Mouse (Mus musculus): ENCODE data around the gene Cacna1a. TPM values are rescaled to one million over a fixed set of nuclear protein-coding genes. Genes with fewer than 3 reads are reported as not detected.
A peak's percentile ranks its signal among the peaks of the same experiment; 100 is the strongest.

Cacna1a gene
- polyA plus RNA-seq, 1 experiment from 2014 or later: 3.3 TPM

GRCm38 (mm10) chr8:84687003-84687704 is 298.9 kb downstream of the Cacna1a start:
- Histone ChIP-seq H3K4me2 (replicated peaks) (peak overlapping the region; percentile 81), H3K36me3 (peaks cover 3% of the 10 kb centered on the region; the same call in 1 of the 2 replicates), H3K27me3 (replicated peaks) (no peaks in the 10 kb centered on the region), H3K4me3 (replicated peaks) (peak overlapping the region; percentile 100), H3K27ac (peak overlapping the region; percentile 92), H3K9ac (peak overlapping the region; percentile 100), H3K4me1 (replicated peaks) (peaks cover 31% of the 10 kb centered on the region), H3K9me3 (no peaks in the 10 kb centered on the region)
- ATAC-seq: peak; percentile 46
- WGBS: under 1% methylated on average over 62 of the region's 62 CpGs

- Histone ChIP-seq H3K27ac (peak within 1 kb of the TSS; percentile 92), H3K4me3 (replicated peaks) (peak within 1 kb of the TSS; percentile 100)
Measured at GRCm38 (mm10) chr8:84687705-84688100, 299.5 kb downstream of the Cacna1a start, which contains the start of gene Nacc1. TSS of gene Nacc1 (minus strand) at chr8:84687862.

GRCm38 (mm10) chr8:84689091-84689915 is 301.1 kb downstream of the Cacna1a start:
- peaks cover 3% of the 10 kb centered on the region; the same call in 1 of the 2 replicates for H3K36me3 ChIP-seq
- no peaks in the 10 kb centered on the region for H3K9me3 ChIP-seq
- under 1% methylated on average over 47 of the region's 47 CpGs for WGBS
- ATAC-seq: peak; percentile 87
- H3K4me1 ChIP-seq (replicated peaks): peaks cover 31% of the 10 kb centered on the region
- peak overlapping the region; percentile 64 for H3K9ac ChIP-seq
- peak overlapping the region; percentile 58 for H3K4me3 ChIP-seq (replicated peaks)
- peak overlapping the region; percentile 8 for H3K27ac ChIP-seq
- peak overlapping the region; percentile 81 for H3K4me2 ChIP-seq (replicated peaks)
- H3K27me3 ChIP-seq (replicated peaks): no peaks in the 10 kb centered on the region

More at GRCm38 (mm10) chr8:84687705-84688100, 299.5 kb downstream of the Cacna1a start, which contains the start of gene Nacc1:
- H3K36me3 ChIP-seq: peaks cover 3% of the 10 kb centered on the region; the same call in 1 of the 2 replicates
- H3K27me3 ChIP-seq (replicated peaks): no peaks in the 10 kb centered on the region
- peak within 1 kb of the TSS; percentile 100 for H3K9ac ChIP-seq
- no peaks in the 10 kb centered on the region for H3K9me3 ChIP-seq
- WGBS: under 1% methylated on average over 36 of the region's 37 CpGs
- H3K4me1 ChIP-seq (replicated peaks): peaks cover 31% of the 10 kb centered on the region
- ATAC-seq: peak; percentile 86
- peak within 1 kb of the TSS; percentile 81 for H3K4me2 ChIP-seq (replicated peaks)

Other genes with a start within 250 kb of the Cacna1a start
- 20.7 and 21.7 TPM in 2 replicates for gene Cc2d1a, start 240.5 kb upstream of the Cacna1a start, polyA plus RNA-seq (2015; fragmentation: Nextera tagmentation; extraction: Ambion mirVana)
- gene 4930432K21Rik, start 240.4 kb upstream of the Cacna1a start, polyA plus RNA-seq (2015; fragmentation: Nextera tagmentation; extraction: Ambion mirVana): 0.65 and 0.93 TPM in 2 replicates
- 2.5 and 2.9 TPM in 2 replicates for gene Nanos3, start 203.2 kb upstream of the Cacna1a start, polyA plus RNA-seq (2015; fragmentation: Nextera tagmentation; extraction: Ambion mirVana)
- 9.0 TPM in 2 replicates for gene Zswim4, start 151.4 kb upstream of the Cacna1a start, polyA plus RNA-seq (2015; fragmentation: Nextera tagmentation; extraction: Ambion mirVana)
- gene D8Ertd738e, start 138.7 kb upstream of the Cacna1a start, polyA plus RNA-seq (2015; fragmentation: Nextera tagmentation; extraction: Ambion mirVana): 292 and 312 TPM in 2 replicates
- gene Mri1, start 131.1 kb upstream of the Cacna1a start, polyA plus RNA-seq (2015; fragmentation: Nextera tagmentation; extraction: Ambion mirVana): 72.4 and 77.5 TPM in 2 replicates
- gene Ccdc130, start 118.1 kb upstream of the Cacna1a start, polyA plus RNA-seq (2015; fragmentation: Nextera tagmentation; extraction: Ambion mirVana): 14.3 and 16.8 TPM in 2 replicates